Mouse (Mus musculus): ENCODE results near the gene Golga5. TPM values are rescaled to one million over a fixed set of nuclear protein-coding genes. Genes with fewer than 3 reads are reported as not detected.

Golga5 gene
- polyA plus RNA-seq, 1 experiment from 2014 or later: 33.2 TPM

- H3K4me2 ChIP-seq (ENCODE audit: low read length): no peak overlapping the region
- H3K4me3 ChIP-seq (replicated peaks; ENCODE audit: low read length): no peak overlapping the region
- no peaks in the 10 kb centered on the region for H3K36me3 ChIP-seq (ENCODE audit: control insufficient read depth, insufficient read depth)
- no peak overlapping the region for H3K9ac ChIP-seq (replicated peaks; ENCODE audit: low read depth, low read length)
- no peaks in the 10 kb centered on the region for H3K4me1 ChIP-seq (replicated peaks; ENCODE audit: control insufficient read depth, insufficient read depth, low read length)
- H3K9me3 ChIP-seq (ENCODE audit: control insufficient read depth, low read length): no peaks in the 10 kb centered on the region
- no peak overlapping the region for H3K27ac ChIP-seq (ENCODE audit: low read length)
- no peaks in the 10 kb centered on the region for H3K27me3 ChIP-seq (replicated peaks; ENCODE audit: control insufficient read depth, insufficient read depth, low read length)
- no peak for ATAC-seq
- 62% methylated on average over 8 of the region's 8 CpGs for WGBS
Measured at GRCm38 (mm10) chr12:102540278-102540677, 71.3 kb downstream of the Golga5 start.

GRCm38 (mm10) chr12:102541168-102541567, 72.2 kb downstream of the Golga5 start:
- H3K27me3 ChIP-seq (replicated peaks; ENCODE audit: control insufficient read depth, insufficient read depth, low read length): no peaks in the 10 kb centered on the region
- WGBS: 98% methylated on average over 7 of the region's 7 CpGs
- H3K9ac ChIP-seq (replicated peaks; ENCODE audit: low read depth, low read length): no peak overlapping the region
- no peak overlapping the region for H3K4me2 ChIP-seq (ENCODE audit: low read length)
- H3K9me3 ChIP-seq (ENCODE audit: control insufficient read depth, low read length): no peaks in the 10 kb centered on the region
- H3K27ac ChIP-seq (ENCODE audit: low read length): no peak overlapping the region
- no peaks in the 10 kb centered on the region for H3K4me1 ChIP-seq (replicated peaks; ENCODE audit: control insufficient read depth, insufficient read depth, low read length)
- H3K36me3 ChIP-seq (ENCODE audit: control insufficient read depth, insufficient read depth): no peaks in the 10 kb centered on the region
- H3K4me3 ChIP-seq (replicated peaks; ENCODE audit: low read length): no peak overlapping the region
- no peak for ATAC-seq

GRCm38 (mm10) chr12:102545122-102545521, 76.2 kb downstream of the Golga5 start:
- Histone ChIP-seq H3K4me1 (replicated peaks; ENCODE audit: control insufficient read depth, insufficient read depth, low read length) (no peaks in the 10 kb centered on the region), H3K4me2 (ENCODE audit: low read length) (no peak overlapping the region), H3K4me3 (replicated peaks; ENCODE audit: low read length) (no peak overlapping the region), H3K36me3 (ENCODE audit: control insufficient read depth, insufficient read depth) (no peaks in the 10 kb centered on the region), H3K27ac (ENCODE audit: low read length) (no peak overlapping the region), H3K27me3 (replicated peaks; ENCODE audit: control insufficient read depth, insufficient read depth, low read length) (no peaks in the 10 kb centered on the region), H3K9ac (replicated peaks; ENCODE audit: low read depth, low read length) (no peak overlapping the region), H3K9me3 (ENCODE audit: control insufficient read depth, low read length) (no peaks in the 10 kb centered on the region)
- ATAC-seq: no peak
- 46% methylated on average over 6 of the region's 6 CpGs for WGBS

Other genes starting within 250 kb of the Golga5 start
- gene Rin3, start 186.1 kb upstream of the Golga5 start, polyA plus RNA-seq (2015; fragmentation: Nextera tagmentation; extraction: Ambion mirVana): 1.7 and 3.3 TPM in 2 replicates
- gene Lgmn, start 29.3 kb upstream of the Golga5 start, polyA plus RNA-seq (2015; fragmentation: Nextera tagmentation; extraction: Ambion mirVana): 70.3 and 78.8 TPM in 2 replicates
- 97.7 and 118 TPM in 2 replicates for gene Chga, start 85.8 kb downstream of the Golga5 start, polyA plus RNA-seq (2015; fragmentation: Nextera tagmentation; extraction: Ambion mirVana)
- 66.5 and 68.7 TPM in 2 replicates for gene Itpk1, start 235.8 kb downstream of the Golga5 start, polyA plus RNA-seq (2015; fragmentation: Nextera tagmentation; extraction: Ambion mirVana)

Measured in forebrain, embryonic 16.5 days (tissue).